Mouse (Mus musculus) hematopoietic stem cell, adult 5-6 weeks (primary cell): ENCODE measurements around the gene Glod4. TPM values are rescaled to one million over a fixed set of nuclear protein-coding genes. Genes with fewer than 3 reads are reported as not detected.

Experiments used
- ATAC-seq, 2 experiments: fragments of 125-278 bp in 1 of 2; replicated peaks in 1 of 2; 2 replicates each; pipeline ENCODE4 v1.8.0; 2016 to 2017; ENCODE audit warnings: inconsistent platforms in 2 of 2, mild to moderate bottlenecking in 2 of 2, moderate number of reproducible peaks in 2 of 2, low read depth in 1 of 2, moderate TSS enrichment in 1 of 2; ENCODE audit not compliant: low FRiP score in 2 of 2, poor library complexity in 2 of 2, severe bottlenecking in 2 of 2, insufficient read depth in 1 of 2, low TSS enrichment in 1 of 2
- total RNA-seq: library from RNA; stranded (forward); fragments of 172-1452, 232-1000 nt; gene quantifications from 2 replicates; pipeline ENCODE4 v1.2.3, GENCODE M21; 2017

Gene Glod4
- total RNA-seq, 1 experiment from 2014 or later, result 311 TPM

DNA sequence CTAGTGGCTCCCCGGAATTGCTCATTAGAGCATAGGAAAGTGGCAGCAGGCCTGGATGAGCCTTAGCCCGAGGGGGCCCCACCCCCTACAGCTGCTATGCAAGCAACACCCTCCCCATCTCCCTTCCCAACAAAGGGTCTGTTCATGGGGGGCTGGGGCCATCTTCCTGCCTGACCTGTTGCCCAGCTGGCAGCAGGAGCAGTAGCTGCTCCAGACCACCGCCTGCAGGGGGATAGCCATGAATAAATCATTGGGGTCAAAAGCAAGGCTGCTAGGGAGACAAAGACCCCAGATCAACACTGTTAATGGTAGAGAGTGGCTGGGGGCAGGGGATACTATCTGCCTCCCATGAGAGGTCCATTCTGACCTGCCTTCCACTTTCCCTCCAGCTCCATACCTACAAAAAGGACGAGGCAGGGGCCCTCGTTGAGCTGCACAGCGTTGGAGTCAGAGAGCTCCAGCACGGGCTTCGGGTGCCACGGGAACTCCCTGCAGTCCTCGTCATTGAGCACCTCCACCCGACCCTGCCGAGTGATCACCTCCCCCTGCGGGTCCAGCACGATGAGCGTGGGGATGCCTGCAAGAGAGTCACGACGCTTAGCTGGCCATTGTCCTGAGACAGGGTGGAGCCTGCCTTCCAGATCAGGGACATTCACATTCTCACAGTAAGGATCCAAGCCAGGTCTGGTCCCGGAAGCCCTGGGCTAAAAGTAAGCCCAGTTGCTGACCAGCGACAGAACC is 19.3 kb upstream of the Glod4 start:
- ATAC-seq, result no peak

DNA sequence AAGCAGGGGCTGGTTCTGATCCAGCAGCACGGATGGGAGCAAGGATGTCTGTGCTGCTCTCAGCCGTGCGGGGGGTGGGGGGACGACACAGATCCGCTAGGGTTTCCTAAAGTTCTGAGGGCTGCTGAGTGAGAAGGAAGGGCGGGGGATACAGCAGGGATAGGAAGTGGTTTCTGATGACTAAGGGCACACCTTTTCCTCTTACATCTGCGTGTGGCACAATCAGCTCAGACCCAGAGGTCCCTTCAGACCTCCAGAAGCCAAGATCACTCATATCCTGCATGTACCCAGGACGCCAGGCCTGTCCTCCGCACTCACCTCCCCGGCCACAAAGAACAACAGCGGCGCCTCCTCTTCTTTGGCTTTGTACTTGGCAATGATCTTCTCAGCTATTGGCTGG is 17.7 kb upstream of the Glod4 start:
- ATAC-seq, result peak; percentile 85 to 92

DNA sequence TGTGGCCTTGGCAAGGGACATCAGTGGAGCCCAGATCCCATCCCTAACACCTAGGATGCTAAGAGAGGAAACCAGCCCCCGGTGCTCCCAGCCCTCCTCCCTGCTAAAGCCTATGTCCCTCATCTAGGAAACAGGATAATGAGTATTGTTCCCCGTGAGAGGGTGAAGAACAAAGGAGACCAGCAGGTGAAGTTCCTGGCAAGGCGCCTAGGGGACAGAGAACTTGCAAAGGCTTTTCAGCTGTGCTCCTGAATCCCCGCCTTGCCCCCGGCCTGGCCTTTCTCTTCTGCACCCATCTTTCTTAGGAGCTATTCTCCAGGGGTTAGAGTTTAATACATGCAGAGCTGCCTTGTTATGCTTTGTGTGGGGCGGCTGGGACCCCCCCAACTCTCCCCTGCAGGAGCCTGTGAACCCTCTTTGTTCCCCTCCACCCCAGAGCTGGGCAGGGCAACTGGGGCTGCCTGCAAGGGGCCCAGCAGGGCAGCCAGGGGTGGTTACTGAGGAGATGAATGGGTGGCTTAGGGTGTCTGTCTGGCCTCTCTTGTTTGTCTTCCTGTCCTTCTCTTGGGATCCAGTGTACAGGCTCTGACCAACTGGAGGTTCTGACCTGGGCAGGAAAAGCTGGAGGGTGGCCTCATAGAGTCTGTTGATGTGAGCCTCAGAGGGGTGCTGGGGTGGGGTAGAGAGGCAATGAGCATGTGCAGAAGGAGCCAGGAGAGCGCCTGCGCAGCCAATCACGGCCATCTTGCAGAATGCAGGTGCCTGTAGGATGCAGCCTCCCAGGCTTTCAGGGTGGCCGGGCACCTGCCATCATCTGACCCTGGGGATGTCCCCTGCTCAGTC is 16.9 kb upstream of the Glod4 start:
- no peak for ATAC-seq

DNA sequence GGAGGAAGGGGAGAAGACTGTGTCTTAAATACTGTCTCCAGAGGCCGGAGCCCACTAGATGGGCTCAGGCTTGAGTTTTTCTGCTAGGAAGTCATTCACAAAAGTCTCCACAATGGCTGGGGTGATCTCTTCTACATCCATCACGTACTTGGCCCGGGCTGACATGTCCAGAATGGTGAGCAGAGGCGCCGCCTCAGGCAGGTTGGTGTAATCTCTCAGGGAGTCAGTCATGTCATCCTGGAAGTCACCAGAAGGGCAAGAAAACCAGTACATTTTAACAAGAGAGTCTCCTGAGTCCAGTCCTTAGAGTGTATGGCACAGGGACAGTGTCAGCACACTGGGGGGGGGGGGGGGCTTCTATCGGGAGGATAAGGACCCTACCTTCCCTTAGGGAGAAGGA is 15.0 kb upstream of the Glod4 start:
- no peak for ATAC-seq

DNA sequence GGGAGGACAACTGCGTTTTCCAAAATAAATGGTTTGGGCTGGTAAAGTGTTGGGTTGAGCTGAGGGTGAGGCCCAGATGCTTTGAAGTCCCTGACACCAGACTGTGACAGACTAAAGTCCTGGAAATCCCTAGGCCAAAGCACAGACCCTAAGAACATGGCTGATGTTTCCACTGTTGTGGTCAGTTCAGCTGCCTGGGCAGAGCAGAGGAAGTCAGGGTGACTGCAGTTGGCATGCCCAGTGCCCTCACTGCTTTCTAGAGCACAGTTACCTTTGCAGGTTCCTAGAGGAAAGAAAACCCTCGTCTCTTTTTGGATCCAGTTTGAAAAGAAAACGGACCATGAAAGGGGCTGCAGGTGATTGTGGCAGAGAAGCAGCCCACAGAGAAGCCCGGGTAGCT is 13.9 kb upstream of the Glod4 start:
- ATAC-seq, result no peak

DNA sequence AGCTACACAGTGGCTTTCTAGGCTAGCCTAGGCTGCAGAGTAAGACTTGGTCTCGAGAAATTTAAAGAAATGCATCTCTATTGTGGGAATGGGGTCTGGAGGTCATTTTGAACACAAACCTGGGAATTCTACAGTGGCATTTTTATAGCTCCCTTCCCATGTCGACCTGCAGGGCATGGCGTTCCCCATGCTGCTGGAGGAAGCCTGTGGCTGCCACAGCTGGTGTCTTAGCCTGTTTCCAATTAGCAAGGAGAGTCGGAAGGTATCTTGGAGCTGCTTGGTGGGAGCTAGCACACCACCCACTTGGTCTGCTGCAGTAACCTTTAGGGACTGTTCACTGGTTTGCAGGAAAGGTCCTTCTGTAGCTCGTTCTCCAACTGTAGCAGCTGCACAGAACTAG is 12.6 kb upstream of the Glod4 start:
- no peak for ATAC-seq

DNA sequence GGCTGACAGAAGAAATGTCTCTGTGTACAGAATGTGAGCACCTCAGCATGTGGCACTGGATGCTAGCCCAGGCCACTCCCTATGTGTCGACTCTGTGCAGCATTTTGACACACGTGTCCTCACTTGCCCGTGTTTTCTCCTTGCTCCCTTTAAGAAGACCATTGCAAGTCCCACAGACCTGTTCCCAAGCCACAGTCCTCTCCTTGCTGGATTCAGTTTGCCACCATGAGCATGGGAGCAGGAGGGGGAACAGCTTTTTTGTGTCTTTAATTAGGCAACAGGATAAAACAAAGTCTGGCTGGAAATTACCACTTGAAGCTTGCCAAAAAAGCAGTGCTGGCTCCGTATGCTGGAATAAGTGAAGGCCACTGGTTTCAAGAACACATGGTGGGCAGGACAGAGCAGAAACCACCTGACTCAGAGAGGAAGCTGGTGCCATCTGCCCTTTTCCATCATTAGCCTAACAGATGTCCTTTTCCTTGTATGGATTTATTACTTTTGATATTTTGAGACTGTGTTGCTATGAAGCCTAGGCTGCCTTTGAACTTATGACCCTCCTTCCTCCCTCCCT is 12.0 kb upstream of the Glod4 start:
- ATAC-seq, result no peak

DNA sequence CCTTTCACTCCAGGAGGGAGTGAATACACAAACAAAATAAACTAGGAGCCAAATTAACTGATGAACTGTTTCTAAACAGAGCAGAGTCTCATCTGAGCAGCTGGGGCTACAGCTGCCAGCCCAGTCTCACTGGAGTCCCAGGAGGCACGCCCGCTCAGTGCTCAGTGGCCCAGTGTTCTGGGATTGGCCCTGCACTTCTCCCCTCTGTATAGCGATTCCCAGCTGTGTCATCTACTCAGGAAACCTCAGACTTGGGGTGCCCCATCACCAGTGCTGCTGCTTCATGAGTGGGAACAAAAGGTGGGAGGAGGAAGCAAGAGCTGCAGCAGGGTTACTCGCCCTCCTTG is 10.4 kb upstream of the Glod4 start:
- ATAC-seq, result no peak

DNA sequence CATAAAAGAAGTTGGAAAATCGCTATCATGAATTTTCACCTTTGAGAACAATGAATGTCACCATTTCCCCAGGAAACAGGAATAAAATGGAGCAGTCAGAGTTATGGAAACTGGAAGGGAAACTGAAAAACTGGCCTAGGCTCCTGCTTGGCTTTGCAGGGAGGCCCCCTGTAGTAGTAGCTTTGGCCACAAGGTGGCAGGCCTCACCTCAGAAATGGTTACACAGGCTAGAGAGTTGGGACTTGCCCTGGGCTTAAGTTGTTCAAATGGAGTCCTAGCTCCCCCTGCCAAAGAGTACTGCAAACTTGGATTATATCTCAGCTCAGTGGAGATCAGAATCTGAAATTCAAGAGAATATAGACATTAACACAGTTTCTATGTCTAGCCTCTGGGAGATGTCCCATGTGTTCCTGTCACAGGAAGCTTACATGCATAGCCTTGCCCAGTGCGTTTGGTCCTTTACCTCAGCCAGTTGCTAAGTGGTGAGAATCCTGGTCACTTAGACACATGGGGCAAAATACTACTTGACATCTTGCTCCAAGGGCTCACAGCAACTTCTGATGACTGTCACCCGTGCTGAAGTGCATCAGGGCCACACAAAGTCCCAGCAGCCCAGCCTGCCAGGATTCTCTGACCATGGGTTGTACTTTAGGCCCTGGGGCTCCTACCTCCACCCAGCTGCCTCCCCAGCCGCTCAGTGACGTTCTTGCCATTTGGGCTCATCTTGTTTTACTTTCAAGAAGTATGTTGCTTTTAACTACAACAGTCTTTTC is 9.8 kb upstream of the Glod4 start:
- ATAC-seq, result peak; percentile 87

DNA sequence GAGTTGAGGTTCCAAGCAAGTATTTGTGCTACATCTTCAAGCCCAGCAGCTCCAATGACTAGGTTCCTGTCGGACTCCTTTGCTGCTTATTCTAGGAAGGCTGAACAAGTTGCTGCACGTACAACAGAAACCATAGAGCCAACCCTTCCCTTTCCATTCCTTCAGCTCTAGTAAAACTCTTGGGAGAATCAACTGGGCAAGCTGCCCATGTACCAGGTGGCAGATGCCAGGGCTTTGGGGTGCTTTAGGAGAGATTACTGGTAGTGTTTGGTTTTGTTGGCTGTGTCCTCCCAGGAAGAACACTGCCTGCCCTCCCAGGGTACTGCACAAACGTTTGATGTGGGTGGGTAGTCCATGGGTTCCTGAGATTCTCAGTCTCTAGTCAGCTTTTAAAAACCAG is 8.5 kb upstream of the Glod4 start:
- ATAC-seq, result no peak

DNA sequence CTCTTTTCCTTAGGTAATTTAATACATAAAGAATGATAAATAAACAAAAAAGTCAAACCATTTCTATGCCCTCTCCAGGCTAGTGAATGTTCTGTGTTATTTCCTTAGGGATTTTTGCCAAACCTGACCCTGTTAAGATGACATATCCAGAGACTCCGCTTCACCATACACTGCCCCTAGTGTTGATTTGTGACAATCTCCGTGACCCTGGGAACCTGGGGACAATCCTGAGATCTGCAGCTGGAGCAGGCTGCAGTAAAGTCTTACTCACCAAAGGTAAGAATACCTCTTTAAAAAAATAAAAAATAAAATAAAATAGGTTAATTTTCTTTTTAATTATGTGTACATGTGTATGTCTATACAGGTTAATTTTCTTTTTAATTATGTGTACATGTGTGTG is 3.7 kb upstream of the Glod4 start:
- no peak for ATAC-seq

DNA sequence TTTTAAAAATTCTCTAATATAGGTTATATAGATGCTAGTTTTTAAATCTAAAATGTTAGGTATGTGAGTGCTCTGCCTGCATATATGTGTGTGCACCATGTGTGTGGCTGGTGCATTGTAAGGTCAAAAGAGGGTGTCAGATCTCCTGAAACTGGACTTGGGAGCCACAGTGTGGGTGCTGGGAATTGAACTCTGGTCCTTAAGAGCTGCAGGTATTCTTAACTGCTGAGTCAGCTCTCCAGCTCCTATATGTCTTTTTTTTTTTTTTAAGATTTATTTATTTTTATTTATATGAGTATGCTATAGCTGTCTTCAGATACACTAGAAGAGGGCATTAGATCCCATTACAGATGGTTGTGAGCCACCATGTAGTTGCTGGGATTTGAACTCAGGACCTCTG is 2.9 kb upstream of the Glod4 start:
- ATAC-seq, result no peak

DNA sequence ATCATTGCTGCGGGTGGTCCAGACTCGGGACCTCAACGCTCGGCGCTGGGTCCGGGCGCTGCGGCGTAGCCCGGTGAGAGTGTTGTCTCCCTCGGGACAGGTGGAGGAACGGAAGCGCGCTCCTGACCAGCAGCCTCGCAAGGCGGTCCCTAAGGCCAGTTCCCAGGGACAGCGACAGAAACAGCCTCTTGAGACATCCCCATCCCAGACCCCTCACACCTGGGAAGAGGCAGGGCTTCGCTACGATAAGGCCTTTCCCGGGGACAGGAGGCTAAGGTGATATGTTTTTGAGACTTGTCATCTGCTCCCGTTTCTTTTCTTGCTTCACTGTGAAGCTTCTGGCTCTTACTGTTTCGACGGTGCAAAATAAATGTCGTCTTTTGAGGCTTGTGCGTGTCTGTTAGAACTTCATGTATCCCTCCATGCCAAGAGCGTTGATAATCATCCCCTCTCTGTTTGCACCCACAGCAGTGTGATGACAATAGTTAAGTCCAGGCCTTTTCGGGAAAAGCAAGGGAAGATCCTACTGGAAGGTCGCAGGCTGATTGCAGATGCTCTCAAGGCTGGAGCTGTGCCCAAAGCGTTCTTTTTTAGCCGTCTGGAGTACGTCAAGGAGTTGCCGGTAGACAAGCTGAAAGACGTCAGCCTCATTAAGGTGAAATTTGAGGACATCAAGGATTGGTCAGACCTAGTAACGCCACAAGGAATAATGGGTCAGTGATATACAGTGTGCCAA is 454 bp upstream of the Glod4 start:
- peak in 1 of 2 experiments; percentile 40; a peak in 1 of 4 replicates for ATAC-seq

DNA sequence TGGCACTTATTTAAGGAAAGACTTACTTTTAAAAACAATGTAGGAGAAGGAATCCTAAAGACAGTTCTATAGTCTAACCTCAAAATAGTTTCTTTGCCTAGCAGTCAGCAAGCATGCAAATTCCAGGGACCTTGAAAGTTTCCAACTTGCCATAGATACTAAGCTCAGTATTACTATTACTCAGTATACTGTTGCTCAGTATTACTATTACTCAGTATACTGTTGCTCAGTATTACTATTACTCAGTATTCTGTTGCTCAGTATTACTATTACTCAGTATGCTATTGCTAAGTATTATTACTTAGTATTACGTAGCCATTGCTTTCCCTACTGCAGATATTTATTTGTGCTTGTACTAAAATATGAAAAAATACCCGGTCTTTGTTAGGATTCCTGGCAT is 3.8 kb downstream of the Glod4 start:
- no peak for ATAC-seq

DNA sequence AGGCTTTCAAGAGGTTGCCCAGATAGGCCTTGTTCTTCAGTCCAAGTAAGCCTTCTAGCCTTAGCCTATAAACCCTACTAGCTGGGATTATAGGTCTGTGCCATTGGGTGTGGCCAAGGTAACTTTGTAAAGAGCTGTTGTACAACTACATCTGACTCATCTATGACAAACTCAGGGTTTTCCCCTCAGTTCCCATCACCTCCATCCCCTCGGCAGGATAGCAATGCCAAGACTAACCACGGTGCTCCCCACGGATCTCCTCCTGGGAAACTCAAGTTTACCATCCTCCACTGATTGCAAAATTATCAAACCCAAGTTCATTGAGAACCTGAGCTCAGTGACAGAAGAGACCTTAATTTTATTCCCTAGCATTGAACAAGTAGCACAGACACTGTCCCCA is 7.4 kb downstream of the Glod4 start:
- no peak for ATAC-seq

DNA sequence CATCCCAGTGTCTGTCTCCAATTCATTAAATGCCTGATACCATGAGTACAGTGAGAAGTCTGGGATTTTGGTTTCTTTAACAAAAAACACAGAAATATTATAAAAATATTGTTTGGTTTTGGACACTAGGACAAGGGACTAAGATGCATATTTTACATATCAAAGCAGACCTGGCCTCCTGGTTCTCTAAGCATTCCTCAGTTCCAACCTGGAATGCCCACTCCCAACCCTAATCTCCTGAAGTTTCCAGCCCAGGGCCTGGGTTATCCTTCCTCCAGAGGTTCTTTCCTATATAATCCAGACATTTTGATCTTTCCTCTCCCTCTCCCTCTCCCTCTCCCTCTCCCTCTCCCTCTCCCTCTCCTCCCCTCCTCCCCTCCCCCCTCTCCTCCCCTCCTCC is 18.5 kb downstream of the Glod4 start:
- no peak for ATAC-seq

DNA sequence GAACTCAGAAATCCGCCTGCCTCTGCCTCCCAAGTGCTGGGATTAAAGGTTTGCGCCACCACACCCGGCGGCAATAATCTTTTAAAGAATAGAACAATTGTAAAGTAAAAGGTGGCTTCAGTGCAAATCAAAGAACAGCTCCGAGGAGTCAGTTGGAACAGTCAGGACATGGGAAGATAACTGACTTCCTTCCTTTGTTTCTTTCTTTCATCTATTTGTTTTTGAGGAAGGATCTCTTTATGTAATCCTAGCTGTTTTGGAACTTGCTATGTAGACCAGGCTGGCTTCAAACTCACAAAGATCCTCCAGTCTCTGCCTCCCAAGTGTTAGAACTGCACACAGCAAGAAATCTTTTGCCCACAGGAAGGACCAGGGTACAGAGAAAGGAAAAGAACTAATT is 18.9 kb downstream of the Glod4 start:
- ATAC-seq, result no peak
